Mouse (Mus musculus): ENCODE data around the gene Iqcn.

- TF ChIP-seq CTCF (IDR thresholded peaks at IDR 0.05), result no peak
- no peak for TF ChIP-seq EP300 (IDR thresholded peaks at IDR 0.05; ENCODE audit: insufficient read depth, low read depth, low read length)
- TF ChIP-seq POLR2A (IDR thresholded peaks at IDR 0.05; ENCODE audit: insufficient read depth, low read depth, low read length), result no peak
Measured at GRCm38 (mm10) chr8:70654121-70654520, 49.1 kb upstream of the Iqcn start.
